27 mouse cellular contexts compared by ENCODE assay signal in the genomic region with DNA sequence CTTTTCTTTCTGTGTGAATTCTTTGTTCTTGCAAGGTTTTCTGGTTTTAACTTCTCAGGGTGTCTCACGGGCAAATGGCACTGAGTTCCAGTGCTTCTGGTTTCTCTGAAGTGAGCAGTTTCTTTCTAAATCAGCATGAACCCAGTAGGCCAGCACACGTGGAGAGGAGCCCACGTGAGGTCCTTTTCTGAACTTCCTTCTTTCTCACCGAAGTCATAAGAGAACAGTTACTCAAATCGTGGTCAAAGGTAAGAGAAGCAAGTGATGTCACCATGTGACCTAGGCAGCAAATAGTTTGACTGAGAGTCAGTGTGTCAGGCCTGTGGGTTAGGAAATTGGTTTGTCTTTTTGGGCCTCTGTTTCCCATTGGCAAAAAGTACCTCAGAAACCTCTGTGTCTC.
DNase-seq lines count a peak whose midpoint lies in the region; ATAC-seq lines count a peak whose summit lies in the region.
"Had no signal": no experiment of that assay in that cellular context is flagged by ENCODE, and none has a peak within 500 bp of the region (broad histone marks: within the 10 kb centered on the region; RNA-seq: fewer than 3 reads in every experiment).

No protein-coding gene starts in this region.

- H3K9ac ChIP-seq in hindbrain, embryonic 12.5 days = no peak overlapping the region
- H3K9ac ChIP-seq: forebrain, postnatal 0 days; kidney, embryonic 15.5 days; limb, embryonic 15.5 days; lung, embryonic 15.5 days had no signal

- 81% methylated on average over 5 of the region's 5 CpGs for WGBS in hindbrain, embryonic 10.5 days
- WGBS in hindbrain, embryonic 12.5 days = 84% methylated on average over 5 of the region's 5 CpGs

- no peak for ATAC-seq in hindbrain, embryonic 12.5 days (ENCODE audit: low FRiP score)
- ATAC-seq in granulocyte monocyte progenitor cell, adult 5-6 weeks (replicated peaks; ENCODE audit: poor library complexity, severe bottlenecking) = peak; percentile 77
- ATAC-seq: forebrain, postnatal 0 days; hindbrain, embryonic 16.5 days had no signal

- H3K27me3 ChIP-seq in hindbrain, embryonic 10.5 days (ENCODE audit: insufficient read depth, poor library complexity, severe bottlenecking) = no peaks in the 10 kb centered on the region
- no peaks in the 10 kb centered on the region for H3K27me3 ChIP-seq in hindbrain, embryonic 12.5 days
- H3K27me3 ChIP-seq: kidney, embryonic 15.5 days; limb, embryonic 15.5 days; lung, embryonic 15.5 days; megakaryocyte, embryonic 14.5 days had no signal

- no peak overlapping the region for H3K4me3 ChIP-seq in hindbrain, embryonic 10.5 days
- no peak overlapping the region for H3K4me3 ChIP-seq in hindbrain, embryonic 12.5 days
- H3K4me3 ChIP-seq: forebrain, embryonic 10.5 days; kidney, embryonic 15.5 days; limb, embryonic 15.5 days; lung, embryonic 15.5 days; megakaryocyte, embryonic 14.5 days had no signal

- peaks cover 34% of the 10 kb centered on the region for H3K4me1 ChIP-seq in hindbrain, embryonic 10.5 days (replicated peaks)
- H3K4me1 ChIP-seq in hindbrain, embryonic 12.5 days = peaks cover 21% of the 10 kb centered on the region
- H3K4me1 ChIP-seq: kidney, embryonic 15.5 days; limb, embryonic 15.5 days; lung, embryonic 15.5 days; megakaryocyte, embryonic 14.5 days had no signal

- no peak overlapping the region for H3K4me2 ChIP-seq in hindbrain, embryonic 12.5 days (replicated peaks)
- H3K4me2 ChIP-seq: kidney, embryonic 15.5 days; limb, embryonic 15.5 days; lung, embryonic 15.5 days had no signal

- H3K9me3 ChIP-seq in hindbrain, embryonic 10.5 days = no peaks in the 10 kb centered on the region
- H3K9me3 ChIP-seq in hindbrain, embryonic 12.5 days (replicated peaks) = no peaks in the 10 kb centered on the region
- H3K9me3 ChIP-seq: forebrain, embryonic 10.5 days; kidney, embryonic 15.5 days; limb, embryonic 15.5 days; lung, embryonic 15.5 days had no signal

- no peaks in the 10 kb centered on the region for H3K36me3 ChIP-seq in hindbrain, embryonic 10.5 days
- H3K36me3 ChIP-seq in hindbrain, embryonic 12.5 days = no peaks in the 10 kb centered on the region
- H3K36me3 ChIP-seq: forebrain, embryonic 10.5 days; kidney, embryonic 15.5 days; limb, embryonic 15.5 days; lung, embryonic 15.5 days had no signal

- peak overlapping the region; percentile 66 for H3K27ac ChIP-seq in hindbrain, embryonic 10.5 days
- H3K27ac ChIP-seq in hindbrain, embryonic 12.5 days = no peak overlapping the region
- H3K27ac ChIP-seq: forebrain, embryonic 10.5 days; kidney, embryonic 15.5 days; limb, embryonic 15.5 days; lung, embryonic 15.5 days had no signal

- DNase-seq in hindbrain, embryonic 10.5 days (ENCODE audit: low spot score) = no peak
- DNase-seq in lung, postnatal 25 days (ENCODE audit: low spot score) = peak; percentile 26
- DNase-seq in lung, postnatal 14 days = no peak
- DNase-seq in naive thymus-derived CD4-positive, alpha-beta T cell, adult 2 months (ENCODE audit: low read depth) = peak; percentile 10
- no peak for DNase-seq in left cerebral cortex, postnatal 25 days (ENCODE audit: low spot score in 2 of 2)
- no peak for DNase-seq in left cerebral cortex, adult 11 months (ENCODE audit: low spot score)
- DNase-seq: adrenal gland, postnatal 36 days; B cell, adult 2 months; cerebellum, adult 11 months; cerebellum, adult 9-11 months; forebrain, postnatal 0 days; gastrocnemius, postnatal 14 days; heart, postnatal 4 days; kidney, adult 11 months; kidney, postnatal 36 days; midbrain, embryonic 14.5 days; right cerebral cortex, adult 18-20 months; right cerebral cortex, postnatal 4 days; thymus, adult 2 months had no signal

- intact Hi-C loops in left cerebral cortex, postnatal 25 days (cut with DNase I) = no loop called here

Comparison
In these comparisons a context has a peak if more than half of its experiments do, and no peak if none do; other contexts are left out.
1. DNase-seq: peak in lung, postnatal 25 days (single experiment) and naive thymus-derived CD4-positive, alpha-beta T cell, adult 2 months (single experiment); none in hindbrain, embryonic 10.5 days (single experiment), lung, postnatal 14 days (single experiment), left cerebral cortex, postnatal 25 days (0 of 2) and left cerebral cortex, adult 11 months (single experiment).